Mouse (Mus musculus): ENCODE measurements at regions not wholly inside any gene's neighbourhood (a gene's known extent, or its start where the extent isn't known, plus 50 kb on each side); places are given as distances from the start of the nearest gene placed in this dataset.

DNA sequence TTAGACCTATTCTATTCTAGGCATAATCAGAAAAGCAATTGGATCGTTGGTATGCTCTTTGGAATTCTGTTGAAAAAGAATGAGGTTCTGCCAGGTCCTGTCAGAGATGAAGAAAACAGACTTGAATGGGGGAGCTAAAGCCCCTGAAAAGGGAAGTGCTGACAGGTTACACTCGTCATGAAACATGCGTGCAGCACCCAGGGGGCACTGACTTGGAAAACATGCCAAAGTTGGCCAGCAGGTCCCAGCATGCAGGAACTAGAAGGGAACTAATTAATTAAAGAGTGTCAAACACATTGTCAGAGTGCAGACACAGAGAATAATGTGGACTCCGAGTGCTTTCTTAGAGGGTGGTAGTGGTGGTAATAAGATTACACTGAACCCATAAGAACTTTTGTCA is 346.2 kb upstream of the Smarca2 start:
- no peak for TF ChIP-seq TBP (IDR thresholded peaks at IDR 0.05; ENCODE audit: low read depth, low read length)
- no peak for TF ChIP-seq CTCF (IDR thresholded peaks at IDR 0.05 in 2 of 3, conservative IDR thresholded peaks at IDR 0.05 in 1 of 3; ENCODE audit: control insufficient read depth in 1 of 3, insufficient read depth in 1 of 3, low read depth in 2 of 3, low read length in 3 of 3, poor library complexity in 1 of 3, severe bottlenecking in 1 of 3)
- no peak for TF ChIP-seq POLR2A (IDR thresholded peaks at IDR 0.05; ENCODE audit: control insufficient read depth in 1 of 2, insufficient read depth in 1 of 2, low read depth in 1 of 2, low read length in 2 of 2, poor library complexity in 1 of 2)
- no peak for TF ChIP-seq RAD21 (IDR thresholded peaks at IDR 0.05; ENCODE audit: low read depth, low read length)
- no peak for TF ChIP-seq GATA1 (IDR thresholded peaks at IDR 0.05; ENCODE audit: low read depth, low read length)
- TF ChIP-seq UBTF (IDR thresholded peaks at IDR 0.05; ENCODE audit: borderline replicate concordance, insufficient read depth, low read depth, low read length), result no peak
- TF ChIP-seq EP300 (IDR thresholded peaks at IDR 0.05; ENCODE audit: low read depth in 1 of 2, low read length in 2 of 2), result no peak
- TF ChIP-seq ETS1 (IDR thresholded peaks at IDR 0.05; ENCODE audit: low read depth, low read length), result no peak
- no peak for TF ChIP-seq MXI1 (IDR thresholded peaks at IDR 0.05; ENCODE audit: low read depth, low read length)
- no peak for TF ChIP-seq KAT2A (conservative IDR thresholded peaks at IDR 0.05; ENCODE audit: low read depth, low read length)
- TF ChIP-seq TAL1 (IDR thresholded peaks at IDR 0.05; ENCODE audit: low read length), result no peak
- TF ChIP-seq USF1 (IDR thresholded peaks at IDR 0.05; ENCODE audit: low read depth, low read length), result no peak
- TF ChIP-seq E2F4 (IDR thresholded peaks at IDR 0.05; ENCODE audit: borderline replicate concordance, low read depth, low read length), result no peak
- no peak for TF ChIP-seq ZKSCAN1 (IDR thresholded peaks at IDR 0.05; ENCODE audit: low read depth, low read length)
